Mouse (Mus musculus) bone marrow, adult 2 months (tissue): Measurements from ENCODE around the gene Vps33a. TPM values are rescaled to one million over a fixed set of nuclear protein-coding genes. Genes with fewer than 3 reads are reported as not detected.

Experiments used
- H3K27ac ChIP-seq: fragments of 200-500 bp; 2 replicates; pipeline ENCODE4 v1.5.1; 2012; ENCODE audit warnings: low read depth, mild to moderate bottlenecking, control low read depth, inconsistent platforms, low read length; ENCODE audit not compliant: control insufficient read depth, poor library complexity, insufficient read depth
- H3K4me1 ChIP-seq: fragments of 200-500 bp; 2 replicates; pipeline ENCODE4 v1.6.1; 2011; ENCODE audit warnings: low read length; ENCODE audit not compliant: control insufficient read depth, insufficient read depth
- H3K4me3 ChIP-seq: fragments of 200-500 bp; replicated peaks from 2 replicates; pipeline ENCODE3; 2011; ENCODE audit warnings: mild to moderate bottlenecking, low read depth, low read length, control low read depth; ENCODE audit not compliant: control insufficient read depth
- CTCF ChIP-seq: fragments of 200-500 bp; IDR thresholded peaks from 2 replicates; pipeline ENCODE4 v1.5.1; 2011; ENCODE audit warnings: low read length, control low read depth; ENCODE audit not compliant: control insufficient read depth, insufficient read depth
- POLR2A ChIP-seq: fragments of 200-500 bp; IDR thresholded peaks from 2 replicates; pipeline ENCODE4 v1.6.1; 2011; ENCODE audit warnings: low read depth, mild to moderate bottlenecking, control low read depth, low read length, borderline replicate concordance; ENCODE audit not compliant: control insufficient read depth
- WGBS: fragments of 180-500 bp; shearing (Covaris S2); methylation state at CpG from one replicate; pipeline ENCODE4 v1.1.7; 2018; 5-methylcytosine and 5-hydroxymethylcytosine counted together
- polyA plus RNA-seq: library from polyadenylated mRNA; stranded (reverse); fragments of >200 nt; gene quantifications from 2 replicates; pipeline ENCODE4 v1.2.4, GENCODE M21; 2011; ENCODE audit warnings: low replicate concordance; ENCODE audit not compliant: missing spikeins, insufficient read depth, insufficient read length

Gene Vps33a
- polyA plus RNA-seq, 1 experiment = 29.0 TPM

DNA sequence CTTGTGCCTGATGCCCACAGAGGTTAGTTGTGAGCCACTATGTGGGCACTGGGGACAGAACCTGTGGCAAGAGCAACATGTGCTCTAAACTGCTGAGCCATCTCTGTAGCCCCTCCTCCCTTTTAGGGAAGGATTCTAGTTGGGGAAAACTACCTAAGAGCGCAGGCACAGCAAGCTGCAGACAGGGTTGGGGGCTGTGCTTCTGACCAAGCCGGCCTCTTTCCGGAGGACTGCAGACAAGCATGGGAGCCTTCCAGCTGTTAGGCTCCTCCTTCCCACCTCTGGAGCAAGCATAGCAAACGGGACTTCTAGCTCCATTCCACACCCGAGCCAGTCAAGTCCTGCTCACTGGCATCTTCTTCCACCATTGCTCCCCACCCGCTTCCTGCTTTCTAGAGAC, 26.5 kb upstream of the Vps33a start:
- Histone ChIP-seq H3K4me3 (no peak overlapping the region), H3K27ac (no peak overlapping the region), H3K4me1 (no peaks in the 10 kb centered on the region)
- WGBS = 73% methylated on average over 6 of the region's 6 CpGs
- TF ChIP-seq CTCF (no peak), POLR2A (no peak)

DNA sequence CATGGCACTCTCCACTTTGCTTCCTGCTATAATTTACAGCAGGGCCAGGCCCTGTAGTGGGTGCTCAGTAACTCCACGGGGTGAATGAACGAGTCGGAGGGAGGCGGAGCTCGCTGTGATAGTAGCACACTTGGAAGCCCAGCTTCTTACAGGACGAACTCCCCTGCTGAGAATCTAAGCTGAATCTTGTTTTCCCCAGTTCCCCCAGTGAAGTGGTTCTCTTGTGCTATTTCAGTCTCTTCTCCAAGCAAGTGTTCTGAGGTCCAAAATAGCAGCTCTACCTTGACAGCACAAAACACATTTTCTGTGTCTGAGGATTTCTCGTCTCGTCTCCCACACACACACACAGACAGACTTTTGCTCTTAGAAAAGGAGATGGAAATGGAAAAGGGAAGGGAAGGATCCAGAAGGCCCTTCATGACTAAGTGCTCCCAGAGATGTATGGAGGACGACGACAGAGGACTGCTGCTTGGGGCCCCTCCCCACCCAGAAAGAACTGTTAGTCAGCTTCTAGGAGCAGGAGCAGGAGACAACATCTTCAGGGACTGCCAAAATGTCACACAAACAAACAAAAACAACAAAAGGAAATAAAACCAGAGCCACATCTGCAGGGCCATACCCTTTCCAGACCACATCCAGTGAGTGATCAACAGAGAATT, 20.9 kb upstream of the Vps33a start:
- no peak overlapping the region for H3K27ac ChIP-seq
- no peaks in the 10 kb centered on the region for H3K4me1 ChIP-seq
- TF ChIP-seq POLR2A = no peak
- TF ChIP-seq CTCF = no peak
- H3K4me3 ChIP-seq = no peak overlapping the region
- 89% methylated on average over 10 of the region's 10 CpGs for WGBS

DNA sequence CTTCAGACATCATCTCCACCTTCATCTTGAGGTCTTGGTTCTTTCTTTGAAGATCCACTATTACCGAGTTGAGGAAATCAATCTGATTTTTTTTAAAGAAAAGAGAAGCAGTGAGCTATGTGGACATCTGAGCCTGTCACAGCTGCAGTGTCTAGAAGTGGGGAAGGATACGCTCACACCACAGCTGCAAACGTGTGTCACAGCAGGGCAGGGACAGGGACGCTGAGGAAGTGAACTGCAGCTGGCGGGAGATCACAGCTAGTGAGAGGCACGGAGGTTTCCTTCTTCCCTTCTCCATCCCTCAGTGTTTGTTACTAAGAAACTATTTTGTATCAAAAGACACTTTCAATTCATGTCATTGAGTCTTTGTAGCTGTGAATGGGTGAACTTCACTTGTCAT, 7.2 kb upstream of the Vps33a start:
- 55% methylated on average over 6 of the region's 6 CpGs for WGBS
- TF ChIP-seq CTCF = no peak
- no peak for TF ChIP-seq POLR2A
- Histone ChIP-seq H3K4me3 (no peak overlapping the region), H3K27ac (no peak overlapping the region), H3K4me1 (peaks cover 1% of the 10 kb centered on the region; the same call in 1 of the 2 replicates)

DNA sequence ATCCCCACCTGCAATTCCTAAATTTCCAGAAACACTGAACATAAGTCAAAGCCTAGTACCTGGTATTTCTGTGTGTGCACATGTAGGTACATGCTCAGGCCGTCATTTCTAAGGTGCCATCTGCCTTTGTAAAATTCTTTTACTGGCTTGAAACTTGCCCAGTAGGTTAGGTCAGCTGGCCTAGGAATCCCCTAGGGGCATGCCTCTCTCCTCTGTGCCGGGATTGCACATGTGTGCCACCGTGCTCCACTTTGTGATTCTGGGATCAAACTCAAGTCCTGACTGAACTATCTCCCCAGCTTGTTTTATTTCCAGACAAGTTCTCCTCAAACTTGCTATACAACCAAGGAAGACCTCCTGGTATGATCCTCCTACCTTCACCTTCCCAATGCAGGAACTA, 3.9 kb upstream of the Vps33a start:
- H3K27ac ChIP-seq = no peak overlapping the region
- H3K4me3 ChIP-seq = no peak overlapping the region
- WGBS = 88% methylated on average over 3 of the region's 3 CpGs
- TF ChIP-seq CTCF = no peak
- no peaks in the 10 kb centered on the region; the same call in 1 of the 2 replicates for H3K4me1 ChIP-seq

DNA sequence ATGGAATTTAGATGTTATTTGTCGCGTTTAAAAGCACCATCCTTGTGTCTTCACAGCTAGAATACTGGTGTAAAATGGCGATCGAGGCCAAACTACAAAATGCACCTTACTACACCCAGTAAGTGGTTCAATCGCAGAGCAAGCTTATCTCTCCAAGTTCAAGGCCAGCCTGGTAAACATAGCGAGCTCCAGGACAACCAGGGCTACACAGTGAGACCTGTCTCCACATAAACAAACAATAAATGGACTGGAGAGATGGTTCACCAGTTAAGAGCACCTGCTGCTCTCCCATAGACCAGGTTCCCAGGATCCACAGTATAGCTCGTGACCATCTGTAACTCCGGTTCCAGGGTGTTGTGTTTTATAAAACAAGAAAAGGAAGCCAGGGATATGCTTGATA, 524 bp upstream of the Vps33a start:
- 60% methylated on average over 8 of the region's 8 CpGs for WGBS
- no peak overlapping the region for H3K27ac ChIP-seq
- H3K4me1 ChIP-seq = no peaks in the 10 kb centered on the region; the same call in 1 of the 2 replicates
- H3K4me3 ChIP-seq = no peak overlapping the region
- no peak for TF ChIP-seq CTCF

DNA sequence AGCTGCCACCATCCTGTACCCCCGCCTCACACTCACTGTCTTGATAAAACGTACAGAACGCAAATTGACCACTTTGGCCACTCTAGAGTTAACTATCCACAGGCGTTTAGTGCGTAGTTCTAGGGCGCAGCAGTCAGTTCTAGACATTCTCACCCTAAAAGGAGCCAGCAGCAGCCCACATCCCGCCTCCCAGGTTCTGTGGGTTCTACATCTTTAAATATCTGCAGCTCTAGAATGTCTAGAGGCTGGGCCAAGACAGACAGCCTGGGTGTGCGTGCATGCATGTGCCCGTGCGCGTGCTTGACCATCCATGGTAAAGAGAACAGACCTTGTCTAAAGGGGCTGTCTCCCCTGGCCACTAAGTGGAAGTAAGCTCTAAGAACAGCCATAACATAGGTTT, 11.7 kb downstream of the Vps33a start:
- no peak overlapping the region for H3K27ac ChIP-seq
- no peak overlapping the region for H3K4me3 ChIP-seq
- no peak for TF ChIP-seq POLR2A
- TF ChIP-seq CTCF = no peak
- no peaks in the 10 kb centered on the region for H3K4me1 ChIP-seq
- 91% methylated on average over 11 of the region's 11 CpGs for WGBS

DNA sequence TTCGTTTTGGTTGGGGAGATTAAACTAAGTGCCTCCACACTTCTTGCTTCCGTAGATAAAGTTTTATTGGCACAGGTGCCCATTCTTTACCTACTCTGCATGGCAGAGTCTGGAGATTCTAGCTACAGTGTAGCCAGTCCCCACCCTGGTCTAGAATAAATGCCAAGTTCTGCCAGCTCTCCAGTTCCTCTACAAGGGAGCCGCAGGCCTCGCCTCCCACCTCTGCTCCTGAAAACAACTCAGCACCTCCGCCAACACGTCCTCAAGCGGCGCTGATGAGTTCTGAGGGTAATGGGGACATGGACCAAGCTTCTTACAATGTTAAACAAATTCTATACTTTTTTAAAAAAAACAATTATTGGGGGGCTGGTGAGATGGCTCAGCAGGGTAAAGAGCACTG, 13.2 kb downstream of the Vps33a start:
- TF ChIP-seq POLR2A (no peak), CTCF (no peak)
- 90% methylated on average over 8 of the region's 8 CpGs for WGBS
- Histone ChIP-seq H3K4me1 (no peaks in the 10 kb centered on the region), H3K27ac (no peak overlapping the region), H3K4me3 (no peak overlapping the region)

DNA sequence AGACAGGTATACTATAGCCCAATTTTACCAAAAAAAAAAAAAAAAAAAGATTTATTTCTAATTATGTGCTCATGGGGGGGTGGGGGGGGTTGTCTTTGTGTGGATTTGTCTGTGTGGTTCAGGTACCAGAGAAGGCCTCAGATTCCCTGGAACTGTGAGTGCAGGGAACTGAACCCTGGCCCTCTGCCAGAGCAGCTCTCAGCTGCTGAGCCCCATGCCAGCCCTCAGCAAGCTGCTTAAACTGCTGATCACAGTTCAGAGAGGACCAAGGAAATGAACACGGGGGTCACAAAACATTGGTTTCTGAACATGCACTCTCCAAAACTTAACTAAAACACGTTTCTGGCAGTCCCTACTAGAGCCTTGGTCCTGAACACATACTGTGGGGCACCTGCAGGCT, 16.4 kb downstream of the Vps33a start:
- TF ChIP-seq POLR2A (no peak), CTCF (no peak)
- H3K27ac ChIP-seq = no peak overlapping the region
- H3K4me1 ChIP-seq = no peaks in the 10 kb centered on the region
- 63% methylated on average over 2 of the region's 2 CpGs for WGBS
- no peak overlapping the region for H3K4me3 ChIP-seq

DNA sequence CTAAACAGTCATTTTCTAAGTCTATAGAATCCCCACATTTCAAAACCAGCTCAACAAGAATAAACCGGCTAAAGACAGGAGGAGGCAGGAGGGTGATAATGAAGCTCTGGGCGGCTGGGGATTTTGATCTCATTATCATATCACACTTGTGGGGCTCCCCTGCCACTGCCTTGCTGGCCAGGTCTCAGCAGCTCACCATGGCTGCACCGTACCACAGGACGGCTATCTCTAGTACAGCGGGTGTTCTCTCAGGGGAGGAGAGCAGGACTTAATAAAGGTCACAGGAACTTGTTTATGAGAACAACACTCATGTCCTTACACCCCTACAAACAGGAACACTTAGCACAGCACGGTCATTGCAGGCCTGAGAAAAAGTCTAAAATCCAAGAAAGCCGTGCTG, 17.1 kb downstream of the Vps33a start:
- no peaks in the 10 kb centered on the region for H3K4me1 ChIP-seq
- WGBS = 71% methylated on average over 7 of the region's 7 CpGs
- H3K27ac ChIP-seq = no peak overlapping the region
- H3K4me3 ChIP-seq = no peak overlapping the region
- TF ChIP-seq POLR2A (no peak), CTCF (no peak)
